Mouse (Mus musculus): ENCODE measurements at regions not wholly inside any gene's neighbourhood (a gene's known extent, or its start where the extent isn't known, plus 50 kb on each side); places are given as distances from the start of the nearest gene placed in this dataset.

DNA sequence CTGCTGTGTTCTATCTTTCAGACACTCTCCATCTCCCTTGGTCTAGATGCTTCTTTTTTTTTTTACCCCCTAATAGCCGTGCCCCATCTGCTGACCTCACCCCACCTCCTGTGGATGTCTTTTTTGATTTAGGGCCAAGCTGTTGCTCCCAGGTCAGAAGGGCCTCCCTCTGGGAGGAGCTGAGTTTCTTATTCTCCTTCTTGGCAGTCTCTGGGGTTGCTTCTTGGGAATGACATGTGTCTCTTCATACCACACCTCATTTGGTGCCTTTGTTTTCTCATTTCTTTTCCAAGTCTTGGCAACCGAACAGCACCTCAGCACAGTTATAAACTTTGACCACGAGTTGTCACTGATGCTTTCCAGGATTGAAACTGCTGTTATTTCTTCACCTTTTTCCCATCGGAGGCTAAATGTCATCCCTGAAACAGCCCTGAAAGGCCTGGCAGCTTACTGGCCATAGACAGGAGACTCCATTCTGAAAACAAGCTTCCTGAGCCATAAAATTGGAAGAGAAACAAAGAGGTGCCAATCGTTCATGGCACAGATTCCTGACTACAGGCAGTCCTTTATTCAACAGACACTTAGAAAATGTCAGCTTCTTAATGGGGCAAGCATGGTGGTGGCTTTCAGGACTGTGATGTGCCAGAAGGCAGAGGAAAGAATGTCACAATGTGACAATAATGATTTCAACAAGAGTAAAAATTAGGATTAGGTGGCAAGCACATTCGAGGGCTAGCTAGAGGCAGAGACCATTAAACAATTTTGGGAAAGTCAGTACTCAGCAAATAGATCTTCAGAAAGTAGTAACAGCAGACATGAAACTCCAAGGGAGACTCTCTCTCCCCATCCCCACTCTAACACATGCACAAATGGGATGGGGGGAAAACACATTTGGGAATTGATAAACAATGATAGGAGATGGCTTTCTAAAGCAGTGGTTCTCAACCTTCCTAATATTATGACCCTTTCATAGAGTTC, 197.1 kb upstream of the Arrdc4 start:
- in situ Hi-C loops (cut with MboI, MseI): no loop called here

DNA sequence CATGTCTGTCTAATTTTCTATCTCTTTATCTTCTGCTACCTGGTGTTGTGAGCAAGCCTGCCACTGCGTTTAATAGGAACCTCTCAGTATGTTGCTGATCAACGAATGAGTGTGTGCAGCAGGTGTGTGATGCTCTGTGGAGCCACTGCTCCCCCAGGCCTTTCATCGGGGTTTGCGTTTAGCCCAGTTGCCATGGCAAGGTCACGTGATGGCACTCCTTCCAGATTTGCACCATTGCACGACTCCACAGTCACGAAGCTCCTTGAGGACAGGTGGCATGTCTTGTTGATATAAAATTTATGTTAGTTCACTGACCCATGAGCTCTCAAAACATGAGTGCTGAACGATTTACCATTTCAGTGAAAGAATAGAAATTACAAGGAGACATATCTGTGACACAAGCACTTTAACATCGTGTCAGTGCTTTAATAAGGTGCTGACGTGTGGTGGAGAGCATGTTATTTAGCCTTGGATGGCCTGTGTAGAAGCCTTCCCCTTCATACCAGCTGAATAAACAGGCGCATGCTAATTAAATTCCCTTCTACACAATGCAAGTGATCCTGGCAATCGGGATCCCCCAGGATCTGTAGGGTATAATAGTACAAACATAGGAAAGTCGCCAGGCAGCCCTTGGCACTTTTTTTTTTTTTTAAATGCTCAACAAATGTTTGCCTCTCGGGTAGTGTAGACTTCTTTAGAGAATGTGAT, 181.7 kb upstream of the Arrdc4 start:
- in situ Hi-C loops (cut with MboI, MseI): no loop called here

DNA sequence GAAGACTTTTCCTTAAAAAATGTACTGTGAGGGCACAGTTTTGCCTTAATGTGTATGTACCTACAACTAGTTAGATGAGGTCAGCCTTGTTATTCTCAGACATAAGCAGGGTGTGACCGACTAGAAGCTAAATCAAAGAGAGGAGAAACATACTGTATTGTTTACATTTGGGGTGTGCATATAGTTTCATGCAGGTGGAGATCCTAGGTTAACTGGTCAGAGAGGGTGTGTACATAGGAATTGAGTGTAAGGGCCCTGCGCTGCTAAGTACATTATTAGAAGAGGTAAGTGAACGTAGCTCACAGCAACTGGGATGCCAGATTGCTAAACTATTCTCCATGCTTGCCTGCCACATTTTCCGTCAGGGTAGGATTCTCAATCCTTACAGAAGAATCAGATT, 180.6 kb upstream of the Arrdc4 start:
- in situ Hi-C loops (cut with MboI, MseI): no loop called here

DNA sequence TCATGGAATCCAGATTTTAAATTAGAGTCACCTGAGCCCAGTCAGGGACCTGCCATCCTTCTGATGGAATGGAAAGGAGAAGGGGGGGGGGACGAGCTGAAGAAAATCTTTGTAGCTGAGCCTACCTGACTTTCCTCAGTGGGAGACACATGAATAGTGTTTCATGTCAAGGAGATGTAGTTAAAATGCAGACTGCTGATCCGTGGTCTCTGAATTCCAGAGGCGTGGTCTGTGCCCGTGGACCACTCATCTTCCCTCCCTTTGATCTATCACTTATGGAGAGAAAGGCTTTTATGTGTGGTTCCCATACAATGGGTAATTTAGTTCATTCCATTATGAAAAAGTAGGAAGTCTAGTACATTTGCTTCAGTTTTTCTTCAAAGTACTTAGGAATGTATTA, 176.6 kb upstream of the Arrdc4 start:
- in situ Hi-C loops (cut with MboI, MseI): no loop called here

DNA sequence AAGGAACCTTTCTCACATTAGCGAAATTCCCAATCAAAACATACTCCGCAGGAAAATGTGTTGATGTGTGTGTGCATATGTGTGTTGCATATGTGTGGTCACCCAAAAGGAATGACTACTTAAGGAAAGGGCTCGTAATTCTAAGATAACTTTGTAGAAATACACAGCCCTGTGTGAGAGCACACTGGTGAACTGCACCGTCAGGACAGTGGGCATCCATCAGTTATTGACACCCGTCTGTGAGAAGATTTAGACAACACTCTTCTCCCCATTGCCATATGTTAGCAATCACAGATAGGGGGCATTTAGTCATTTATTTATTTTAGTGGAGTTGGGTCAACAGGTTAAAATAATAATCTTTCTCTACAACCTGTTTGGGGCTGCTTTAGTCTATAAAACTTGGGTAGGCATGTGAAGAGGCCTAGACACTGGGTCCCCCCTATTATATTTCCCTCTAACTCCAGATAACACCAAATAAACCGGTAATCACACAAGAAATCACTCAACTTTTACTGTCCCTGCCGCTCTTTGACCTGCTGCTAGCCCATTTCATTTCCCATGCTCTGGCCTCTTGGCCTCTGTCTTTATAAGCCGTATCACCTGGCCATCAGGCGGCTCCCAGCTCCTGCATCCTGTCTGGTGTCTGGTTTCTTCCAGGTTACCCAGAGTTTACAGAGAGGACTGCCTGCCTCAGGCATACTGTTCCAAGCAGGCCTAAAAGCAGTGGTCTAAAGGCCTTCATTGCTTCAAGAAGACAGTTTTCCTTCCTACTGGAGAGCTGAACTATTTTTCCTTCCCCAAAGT, 169.8 kb upstream of the Arrdc4 start:
- in situ Hi-C loops (cut with MboI, MseI): no loop called here

DNA sequence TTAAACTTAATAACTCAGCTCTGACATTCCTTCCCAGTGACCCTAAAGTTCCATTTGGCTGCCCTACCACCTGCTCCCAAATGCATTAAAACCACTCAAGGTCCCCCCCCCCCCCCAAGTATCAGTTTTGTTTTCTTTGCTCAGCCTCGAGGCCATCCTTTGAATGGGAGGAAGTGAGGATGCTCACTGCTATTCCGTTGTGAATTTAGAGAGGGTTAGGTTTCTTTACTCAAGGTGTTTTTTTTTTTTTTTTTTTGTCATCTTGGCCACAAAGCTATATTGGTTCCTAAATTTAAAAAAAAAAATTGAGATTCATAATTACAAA, 168.8 kb upstream of the Arrdc4 start:
- in situ Hi-C loops (cut with MboI, MseI): no loop called here

DNA sequence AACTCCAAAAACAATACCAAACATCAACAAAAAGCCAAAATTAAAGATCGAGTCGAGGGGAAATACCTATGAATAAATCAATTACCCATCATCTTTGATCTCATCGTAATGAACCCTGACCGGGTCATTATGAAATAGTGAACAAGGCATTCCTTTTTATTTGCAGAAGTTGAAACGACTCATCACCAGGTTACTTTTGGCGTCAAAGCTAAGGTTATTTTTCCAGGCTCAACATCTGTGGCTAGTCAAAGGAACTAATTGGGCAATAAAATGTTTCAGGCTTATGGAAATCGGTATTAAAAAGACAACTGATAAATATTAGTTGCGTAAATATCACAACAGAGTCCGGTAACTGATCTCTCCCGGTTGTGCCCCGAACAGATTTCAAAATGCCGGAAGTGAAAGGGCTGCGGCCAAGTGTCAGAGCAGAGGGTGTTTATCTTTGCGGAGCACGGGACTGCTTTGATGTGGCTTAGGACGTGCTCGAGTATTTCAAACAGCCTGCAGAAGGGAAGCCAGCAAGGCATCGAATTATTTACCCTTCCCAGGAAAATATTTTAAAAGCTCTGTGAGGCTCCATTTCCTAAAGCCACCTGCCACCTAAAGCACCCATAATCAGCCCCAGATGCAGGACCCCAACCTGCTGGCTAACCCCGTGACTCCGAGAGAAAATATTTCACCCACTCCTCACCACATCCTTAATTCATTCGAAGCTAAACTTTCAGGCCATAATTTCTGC, 168.3 kb upstream of the Arrdc4 start:
- in situ Hi-C loops (cut with MboI, MseI): no loop called here

DNA sequence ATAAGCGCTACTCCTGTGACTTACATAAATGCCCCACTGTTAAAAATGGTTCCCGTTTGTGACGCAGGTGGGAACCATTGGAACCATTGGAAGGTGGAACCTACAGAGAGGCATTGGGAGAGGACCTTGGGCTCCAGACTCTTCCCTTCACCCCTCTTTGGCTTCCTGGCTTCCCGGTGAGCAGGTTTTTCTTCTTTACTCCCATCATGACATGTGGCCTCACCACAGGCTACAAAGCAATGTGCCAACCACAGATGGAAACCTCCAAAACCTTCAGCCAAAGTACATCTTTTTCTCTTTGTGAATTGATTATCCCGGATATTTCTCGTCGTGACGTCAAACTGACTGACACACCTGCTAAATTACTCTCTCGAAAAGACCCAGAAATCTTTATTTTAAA, 166.9 kb upstream of the Arrdc4 start:
- in situ Hi-C loops (cut with MboI, MseI): no loop called here

DNA sequence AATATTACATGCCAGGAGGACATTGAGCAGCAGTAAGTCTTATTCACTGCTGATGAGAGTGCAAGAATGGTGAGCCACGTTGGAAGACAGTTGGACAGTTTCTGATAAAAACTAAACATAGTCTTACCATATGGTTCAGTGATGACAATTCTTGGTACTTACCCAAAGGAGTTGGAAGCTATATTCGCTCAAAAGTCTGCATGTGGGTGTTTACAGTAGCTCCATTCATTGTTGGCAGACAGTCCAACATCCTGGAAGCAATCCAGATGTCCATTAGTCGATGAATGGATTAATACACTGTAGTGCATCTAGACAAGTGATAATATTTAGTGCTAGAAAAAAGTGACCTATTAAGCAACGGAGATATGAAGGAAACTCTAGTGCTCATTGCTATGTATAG, 165.3 kb upstream of the Arrdc4 start:
- in situ Hi-C loops (cut with MboI, MseI): no loop called here

DNA sequence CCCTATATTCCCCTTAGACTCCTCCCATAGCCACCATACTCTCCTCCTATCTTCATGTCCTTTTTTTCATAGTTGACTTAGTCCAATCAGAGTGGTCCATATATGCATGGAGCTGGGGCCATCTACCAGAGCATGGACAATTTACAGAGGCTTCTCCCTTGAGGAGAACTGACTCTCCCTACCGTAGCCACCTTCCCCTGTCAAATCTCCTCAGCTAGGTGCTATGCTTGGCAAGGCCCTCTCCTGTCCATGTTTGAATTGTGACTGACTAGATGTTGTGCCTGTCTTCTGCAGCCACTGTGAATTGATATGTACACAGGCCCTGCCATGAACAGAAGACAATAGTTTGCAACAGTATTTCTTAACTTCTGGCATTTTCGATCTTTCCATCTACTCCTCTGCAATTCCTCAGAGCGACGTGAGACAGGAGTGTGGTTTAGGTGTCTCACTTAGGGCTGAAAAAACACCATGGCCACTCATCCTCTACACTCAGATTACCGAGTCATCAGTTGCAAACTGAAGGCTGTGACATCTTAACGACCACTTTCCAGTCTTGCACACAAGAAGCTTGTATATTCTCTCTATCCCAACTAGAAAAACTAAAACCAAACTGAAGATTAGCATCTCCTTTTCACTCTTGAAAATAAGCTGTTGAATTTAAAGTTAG, 163.1 kb upstream of the Arrdc4 start:
- in situ Hi-C loops (cut with MboI, MseI): no loop called here

DNA sequence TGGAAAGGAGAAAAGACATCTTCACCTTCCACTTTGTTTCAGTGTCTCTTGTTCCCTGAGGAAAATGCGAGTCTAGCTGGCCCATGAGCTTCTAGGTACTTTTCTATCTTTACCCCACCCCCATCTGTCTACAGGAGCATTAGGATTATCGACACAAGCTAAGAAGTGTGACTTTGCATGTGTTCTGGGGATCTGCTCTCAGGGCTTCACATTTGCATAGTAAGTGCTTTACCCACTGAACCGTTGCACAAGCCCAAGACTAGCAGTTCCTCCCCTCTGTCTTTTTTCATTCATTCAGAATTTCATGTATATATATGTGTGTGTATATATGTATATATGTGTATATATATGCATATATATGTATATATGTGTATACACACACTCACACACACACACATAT, 162.5 kb upstream of the Arrdc4 start:
- in situ Hi-C loops (cut with MboI, MseI): no loop called here

DNA sequence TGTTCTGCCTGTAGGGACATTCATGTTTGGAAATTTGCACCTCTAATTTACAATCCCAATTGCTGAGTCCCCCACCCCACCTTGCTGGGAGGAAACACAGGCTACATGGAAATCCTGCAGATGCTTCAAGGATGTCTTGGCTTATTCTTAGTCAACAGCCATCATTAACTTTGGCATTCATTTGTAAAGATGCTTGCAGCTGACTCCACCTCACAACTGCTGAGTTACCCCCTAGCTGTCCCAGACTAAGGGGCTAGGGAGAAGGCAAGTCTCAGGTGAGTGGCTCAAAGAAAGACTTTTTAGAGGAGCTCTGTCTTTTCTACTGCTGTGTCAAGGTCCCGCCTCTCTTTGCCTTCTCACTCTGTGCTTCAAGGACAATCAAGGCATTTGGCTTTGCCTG, 160.7 kb upstream of the Arrdc4 start:
- in situ Hi-C loops (cut with MboI, MseI): no loop called here

DNA sequence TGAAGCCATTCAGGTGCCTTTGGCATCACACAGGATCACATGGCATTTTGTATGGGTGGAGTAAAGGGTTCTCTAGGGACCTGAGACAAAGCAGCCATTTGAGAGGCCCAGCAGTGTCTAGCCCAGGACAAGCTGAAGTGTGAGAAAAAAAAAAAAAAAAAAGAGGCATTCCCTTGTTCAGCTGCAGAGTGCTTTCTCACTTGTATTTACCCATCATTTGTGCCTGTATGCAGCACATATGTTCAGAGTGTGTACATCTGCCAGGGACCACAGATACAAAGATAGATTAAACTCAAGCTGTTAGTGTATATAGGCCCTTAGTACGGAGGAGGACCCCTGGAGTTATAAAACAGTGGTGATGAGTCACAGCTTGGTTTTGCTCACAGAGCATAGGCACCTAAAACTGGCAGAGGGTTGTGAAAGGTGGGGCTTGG, 159.4 kb upstream of the Arrdc4 start:
- in situ Hi-C loops (cut with MboI, MseI): no loop called here

DNA sequence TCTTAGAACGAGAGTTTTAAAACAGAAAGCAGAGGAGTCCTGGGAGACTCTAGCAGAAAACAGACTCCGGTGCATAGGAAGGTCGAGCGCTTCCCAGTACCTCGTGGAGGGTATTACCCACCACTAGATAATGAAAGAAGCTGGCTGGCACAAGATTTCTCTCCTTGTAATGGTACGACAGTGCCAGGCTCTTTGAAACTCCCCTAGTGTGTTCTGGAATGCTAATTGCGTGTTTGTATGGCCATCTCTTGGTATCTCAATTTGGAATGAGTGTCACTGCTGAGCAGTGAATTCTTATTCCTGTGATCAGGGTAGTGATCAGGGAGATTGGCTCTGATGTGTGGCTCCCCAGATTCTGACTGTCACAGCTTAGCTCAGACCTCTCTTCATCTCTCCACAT, 158.8 kb upstream of the Arrdc4 start:
- in situ Hi-C loops (cut with MboI, MseI): no loop called here

DNA sequence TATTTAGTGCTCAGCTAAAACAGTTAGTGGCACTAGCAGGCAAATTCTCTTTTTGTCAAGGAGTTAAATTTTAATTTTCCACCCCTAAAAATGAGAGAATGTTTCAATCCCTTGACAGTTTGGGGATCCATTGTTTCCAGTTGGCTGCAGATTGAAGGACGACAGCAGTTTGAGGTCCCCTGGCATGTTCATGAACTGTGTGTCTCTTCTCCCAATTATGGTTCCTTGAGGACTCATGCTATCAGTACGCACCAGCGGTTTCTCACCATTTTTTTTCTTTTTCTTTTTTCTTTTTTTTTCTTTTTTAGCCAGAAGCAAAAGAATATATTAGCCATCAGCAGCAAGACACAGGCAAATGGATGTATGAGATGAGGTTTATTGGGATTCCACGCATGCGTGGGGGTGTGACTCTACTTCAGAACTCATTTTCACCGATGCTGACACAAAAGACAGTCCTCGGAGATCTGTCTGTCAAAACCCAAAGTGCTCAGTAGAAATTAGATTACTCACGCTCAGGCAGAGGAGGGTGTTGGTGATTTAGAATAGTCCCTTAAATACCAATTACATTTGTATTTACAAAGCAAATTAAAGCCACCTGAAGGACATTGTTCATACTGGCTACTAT, 157.8 kb upstream of the Arrdc4 start:
- in situ Hi-C loops (cut with MboI, MseI): no loop called here

DNA sequence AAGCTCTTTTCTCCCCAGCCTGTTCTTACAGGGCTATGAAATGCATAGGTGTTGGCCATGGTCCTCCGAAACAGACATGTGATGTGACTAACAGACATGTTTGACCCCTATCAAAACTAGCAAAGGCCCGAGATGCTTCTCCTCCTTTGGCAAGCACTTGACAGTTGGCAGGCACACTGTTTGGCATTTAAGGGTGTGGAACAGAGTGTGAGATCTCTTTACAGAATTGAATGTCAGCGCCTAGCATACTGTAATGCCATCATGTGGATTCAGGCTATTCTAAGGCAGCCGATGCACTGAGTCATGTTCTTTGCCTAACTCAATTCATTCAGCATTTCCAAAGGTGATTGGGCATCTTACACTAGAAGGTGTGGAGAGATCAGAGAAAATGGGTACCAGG, 156.8 kb upstream of the Arrdc4 start:
- in situ Hi-C loops (cut with MboI, MseI): no loop called here

DNA sequence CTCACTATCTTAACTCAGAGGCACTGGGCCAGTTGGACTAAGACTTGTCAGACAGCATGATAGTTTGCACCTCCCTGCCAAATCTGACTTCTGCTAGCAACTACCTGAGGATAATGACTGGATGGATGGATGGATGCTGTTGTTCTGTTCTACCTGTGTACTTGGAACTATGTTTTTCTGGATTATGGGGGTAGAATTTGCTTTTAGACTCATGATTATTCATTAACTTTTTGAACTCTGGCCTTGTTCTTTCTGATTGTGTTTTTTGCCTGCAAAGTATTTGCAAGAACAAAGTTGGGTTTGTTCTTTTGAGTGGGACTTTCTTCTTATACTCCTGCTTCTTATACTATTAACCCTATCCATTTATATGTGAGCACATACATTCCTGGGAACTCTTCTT, 137.1 kb upstream of the Arrdc4 start:
- in situ Hi-C loops (cut with MboI, MseI): no loop called here

DNA sequence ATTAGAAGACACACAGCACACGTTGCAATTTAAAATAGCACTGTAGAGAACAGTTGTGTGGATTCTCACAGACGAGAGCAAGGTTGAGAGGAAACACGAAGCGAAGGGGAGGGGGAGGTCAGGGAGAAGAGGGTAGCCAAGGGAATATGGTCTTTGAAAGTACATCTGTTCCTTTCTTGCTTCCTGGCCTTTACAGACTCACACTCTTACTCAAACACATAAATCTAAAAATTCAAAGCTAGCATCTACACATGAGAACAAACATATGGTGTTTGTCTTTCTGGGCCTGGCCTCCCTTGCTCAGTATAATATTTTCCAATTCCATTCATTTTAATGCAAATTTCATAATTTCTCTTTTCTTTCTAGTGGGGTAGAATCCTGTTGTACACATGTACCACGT, 124.0 kb upstream of the Arrdc4 start:
- in situ Hi-C loops (cut with MboI, MseI): no loop called here

DNA sequence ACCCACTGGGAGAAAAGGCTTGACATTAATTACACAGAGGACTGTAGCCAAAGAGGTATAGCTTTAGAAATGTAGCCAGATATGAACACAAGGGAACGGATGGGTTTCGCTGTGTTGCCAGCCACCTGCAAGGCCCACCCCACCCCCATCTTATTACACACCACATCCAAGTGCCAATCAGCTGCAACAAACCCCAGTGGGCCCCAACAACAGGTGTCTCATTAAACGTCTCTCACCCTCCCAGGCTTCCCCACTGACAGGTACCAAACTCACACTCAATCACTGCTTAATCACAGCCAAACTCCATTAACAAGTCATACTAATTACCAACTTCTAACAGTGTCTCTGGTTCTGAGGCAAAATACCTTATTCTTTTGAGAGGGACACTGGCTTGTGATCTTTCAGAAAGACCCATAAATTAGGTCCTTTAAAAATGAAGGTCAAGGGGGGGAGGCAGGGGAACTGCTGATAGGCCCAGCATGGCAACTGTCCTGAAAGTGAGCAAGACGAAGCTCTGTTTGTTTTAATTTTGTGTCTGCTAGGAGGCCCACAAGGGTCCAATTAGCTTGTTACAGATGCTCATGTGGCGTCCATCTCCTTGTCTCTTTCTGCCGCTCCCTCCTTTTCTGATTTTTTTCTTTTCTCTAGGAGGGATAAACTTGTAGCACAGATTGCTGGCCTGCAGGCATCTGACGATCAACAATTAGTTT, 115.4 kb upstream of the Arrdc4 start:
- in situ Hi-C loops (cut with MboI, MseI): no loop called here
